Mouse (Mus musculus) gastrocnemius, adult 8-10 months (tissue): ENCODE data around the gene Rnf157. TPM values are rescaled to one million over a fixed set of nuclear protein-coding genes. Genes with fewer than 3 reads are reported as not detected.
A peak's percentile ranks its signal among the peaks of the same experiment; 100 is the strongest.
"Not testable (repeated sequence)": the region's sequence is repeated elsewhere in the genome, so short reads cannot be mapped to it uniquely, and the experiment has no call there.

Experiments
- DNase-seq, 2 experiments: peaks; one replicate each; pipeline ENCODE4 v3.0.0; 2022; ENCODE audit warnings: low spot score in 2 of 2
- total RNA-seq, 4 experiments: library from RNA; stranded (reverse); gene quantifications; 2 replicates each; pipeline ENCODE4 v1.2.4; 2022

Gene Rnf157
- total RNA-seq, 4 experiments from 2014 or later: 23.0 to 29.5 (median 24.2) TPM

GRCm38 (mm10) chr11:116384171-116384570 lies 28.7 kb downstream of the Rnf157 start:
- peak; percentile 34 to 55 for DNase-seq

GRCm38 (mm10) chr11:116383070-116383469 lies 29.8 kb downstream of the Rnf157 start:
- not testable (repeated sequence) for DNase-seq

GRCm38 (mm10) chr11:116380767-116381166 lies 32.1 kb downstream of the Rnf157 start:
- DNase-seq: no peak

GRCm38 (mm10) chr11:116379530-116379929 lies 33.3 kb downstream of the Rnf157 start:
- DNase-seq: no peak

GRCm38 (mm10) chr11:116376945-116377661 lies 35.7 kb downstream of the Rnf157 start:
- DNase-seq: no peak

- no peak for DNase-seq
Measured at GRCm38 (mm10) chr11:116371894-116372450, 40.9 kb downstream of the Rnf157 start.

DNA sequence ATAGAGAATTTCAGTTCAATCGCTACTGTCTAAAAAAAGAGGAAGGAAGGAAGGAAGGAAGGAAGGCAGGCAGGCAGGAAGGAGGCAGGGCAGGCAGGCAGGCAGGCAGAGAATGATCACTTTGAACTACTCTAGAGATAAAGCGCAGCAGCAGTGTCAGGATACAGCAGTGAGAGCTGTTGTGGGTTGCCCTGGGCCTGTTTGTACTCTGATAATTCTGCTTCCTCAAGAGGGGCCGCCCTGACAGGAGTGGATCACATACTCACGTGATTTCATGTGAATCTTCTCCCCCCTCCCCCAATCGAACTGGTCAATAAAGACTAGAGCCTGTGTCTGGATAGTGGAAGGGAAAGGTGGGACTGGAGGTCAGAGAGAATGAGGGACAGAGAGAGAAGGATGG lies 43.2 kb downstream of the Rnf157 start:
- no peak for DNase-seq

GRCm38 (mm10) chr11:116369051-116369450 lies 43.8 kb downstream of the Rnf157 start:
- DNase-seq: no peak

- DNase-seq: peak; percentile 61 to 69
Measured at GRCm38 (mm10) chr11:116368116-116368515, 44.7 kb downstream of the Rnf157 start.

- DNase-seq: no peak
Measured at GRCm38 (mm10) chr11:116366647-116367046, 46.2 kb downstream of the Rnf157 start.

GRCm38 (mm10) chr11:116366124-116366523 lies 46.7 kb downstream of the Rnf157 start:
- DNase-seq: no peak

GRCm38 (mm10) chr11:116365432-116365831 lies 47.4 kb downstream of the Rnf157 start:
- no peak for DNase-seq

GRCm38 (mm10) chr11:116362015-116362414 lies 50.8 kb downstream of the Rnf157 start:
- no peak for DNase-seq

- not testable (repeated sequence) for DNase-seq
Measured at GRCm38 (mm10) chr11:116360915-116361314, 51.9 kb downstream of the Rnf157 start.

DNA sequence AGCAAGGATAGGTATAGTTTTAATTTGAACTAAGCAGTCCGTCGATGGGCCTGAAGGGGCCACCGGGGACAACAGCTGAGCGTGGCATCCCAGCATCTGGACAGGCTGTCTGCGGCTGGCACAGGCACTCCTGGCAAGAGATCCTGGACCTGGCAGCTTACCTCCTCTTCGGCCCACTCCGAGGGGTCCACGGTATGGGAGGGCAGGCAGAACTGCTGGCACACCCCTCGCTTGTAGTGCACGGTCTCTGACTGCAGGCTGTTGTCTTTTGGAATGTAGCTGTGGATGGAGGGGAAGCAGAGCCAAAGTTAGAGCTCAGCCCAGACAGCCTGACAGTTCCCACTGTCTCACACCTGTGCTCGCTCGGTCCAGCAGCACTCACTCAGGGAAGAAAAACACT lies 53.2 kb downstream of the Rnf157 start:
- DNase-seq: no peak

DNA sequence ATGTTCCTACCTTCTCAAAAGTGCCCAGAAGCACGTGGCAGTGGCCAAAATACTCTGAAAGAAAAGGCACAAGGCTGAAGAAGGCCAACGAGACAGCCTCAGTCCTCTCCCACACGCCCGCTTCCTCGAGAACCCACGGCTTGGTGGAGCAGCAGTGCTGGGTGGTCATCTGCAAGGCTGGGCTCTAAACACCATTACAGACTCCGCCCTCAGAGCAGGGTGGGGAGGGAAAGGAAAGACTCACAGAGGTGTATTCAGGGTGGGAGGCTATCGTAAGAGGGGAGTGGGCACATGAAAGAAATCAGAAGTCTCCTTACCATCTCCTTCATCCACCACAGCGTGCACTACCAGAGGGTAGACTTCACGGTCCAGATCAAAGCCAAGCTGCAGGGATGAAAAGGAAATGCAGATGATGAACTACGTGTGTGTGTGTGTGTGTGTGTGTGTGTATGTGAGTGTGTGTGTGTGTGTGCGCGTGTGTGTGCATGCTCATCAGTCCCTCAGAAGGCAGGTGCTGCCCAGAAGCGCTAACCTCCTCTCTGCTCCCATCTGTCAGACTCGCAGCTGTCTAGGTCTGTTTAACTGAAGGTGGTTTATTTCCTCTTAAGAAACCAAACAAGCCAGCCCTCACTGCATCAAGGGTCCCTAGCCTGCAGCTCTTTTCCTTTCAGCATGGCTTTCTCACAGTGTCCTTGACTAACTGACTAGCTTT lies 53.8 kb downstream of the Rnf157 start:
- no peak for DNase-seq

- DNase-seq: no peak
Measured at GRCm38 (mm10) chr11:116354521-116354920, 58.3 kb downstream of the Rnf157 start.

DNA sequence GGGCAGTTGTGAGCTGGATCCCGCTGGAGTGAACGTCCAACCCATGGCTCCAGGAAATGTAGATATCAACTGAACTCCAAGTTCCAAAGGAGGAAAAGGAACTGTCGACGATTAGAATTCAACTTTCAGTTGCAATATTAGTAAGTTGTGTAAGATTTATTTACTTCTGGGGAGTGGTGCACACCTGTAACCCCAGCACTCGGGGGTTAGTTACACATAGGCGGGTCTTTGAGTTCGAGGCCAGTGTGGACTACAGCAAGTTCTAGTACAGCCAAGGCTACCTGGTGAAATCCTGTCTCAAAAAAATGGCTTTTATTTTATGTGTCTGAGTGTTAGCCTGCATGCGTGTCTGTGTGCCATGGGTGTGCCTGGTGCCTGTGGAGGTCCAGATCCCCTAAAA lies 59.3 kb downstream of the Rnf157 start:
- DNase-seq: no peak

GRCm38 (mm10) chr11:116351294-116351693 lies 61.5 kb downstream of the Rnf157 start:
- DNase-seq: no peak

GRCm38 (mm10) chr11:116347955-116348354 lies 64.9 kb downstream of the Rnf157 start:
- DNase-seq: peak; percentile 48 to 76

- no peak for DNase-seq
Measured at GRCm38 (mm10) chr11:116347012-116347411, 65.8 kb downstream of the Rnf157 start.

DNA sequence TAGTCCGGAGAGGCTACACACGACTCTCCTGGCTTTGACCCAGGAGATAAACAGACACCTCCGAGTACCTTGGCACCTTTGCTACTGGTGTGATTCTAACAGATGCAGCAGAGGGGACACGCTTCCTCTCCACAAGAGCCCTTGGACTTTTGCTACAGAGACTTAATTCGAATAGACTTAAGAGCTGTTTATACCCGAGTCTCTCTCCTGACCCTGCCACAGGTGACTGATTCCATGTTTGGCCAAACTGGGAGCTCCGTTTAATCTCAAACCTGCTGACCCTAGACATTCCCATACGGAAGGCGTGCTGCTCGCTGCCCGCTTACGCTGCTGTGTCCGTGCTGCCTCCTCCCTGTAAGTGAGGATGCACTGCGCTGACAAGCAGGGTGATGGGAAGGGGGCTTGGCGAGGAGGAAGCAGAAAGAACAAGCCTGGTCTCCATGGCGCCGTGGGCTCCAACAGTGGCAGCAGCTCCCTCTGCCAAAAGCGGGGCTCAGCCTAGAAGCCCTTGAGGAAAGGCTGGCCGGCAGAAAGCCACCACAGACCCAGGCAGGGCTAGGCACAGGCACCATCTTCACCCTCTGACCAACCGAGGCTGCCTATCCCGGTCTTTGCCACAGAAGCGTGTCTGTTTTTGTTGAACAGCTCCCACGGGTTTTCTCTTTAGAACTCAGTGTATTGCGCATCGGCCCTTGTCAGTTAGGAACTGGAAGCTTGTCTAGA lies 70.6 kb downstream of the Rnf157 start:
- DNase-seq: no peak
